Mouse (Mus musculus): ENCODE results near the gene Ung. TPM values are rescaled to one million over a fixed set of nuclear protein-coding genes. Genes with fewer than 3 reads are reported as not detected.

Ung gene
- total RNA-seq, 2 experiments from 2014 or later, result 6.5 to 7.2 TPM

Other genes with a start within 250 kb of the Ung start
- 10 to 100 TPM; 24.0 to 28.7 TPM for gene Coro1c, start 221.6 kb upstream of the Ung start, total RNA-seq (2021)
- 1 to 10 TPM; 5.6 to 8.9 TPM for gene Ssh1, start 136.5 kb upstream of the Ung start, total RNA-seq (2021)
- not detected for gene Dao, start 126.7 kb upstream of the Ung start, total RNA-seq (2021)
- 1 to 10 TPM; 7.2 to 7.8 TPM for gene Usp30, start 64.9 kb upstream of the Ung start, total RNA-seq (2021)
- gene Svop, start 38.8 kb upstream of the Ung start, total RNA-seq (2021), result not detected
- gene Alkbh2, start 2.2 kb upstream of the Ung start, total RNA-seq (2021), result 1 to 10 TPM; 1.1 to 1.5 TPM
- 10 to 100 TPM; 66.4 to 98.1 TPM for gene Acacb, start 16.1 kb downstream of the Ung start, total RNA-seq (2021)
- gene Foxn4, start 143.4 kb downstream of the Ung start, total RNA-seq (2021), result not detected
- gene Myo1h, start 158.8 kb downstream of the Ung start, total RNA-seq (2021), result 1 to 10 TPM in 1 of 2 experiments, not detected in 1; 1.1 TPM